Mouse (Mus musculus): Measurements from ENCODE around the gene Mphosph10.

GRCm38 (mm10) chr7:64326892-64327291, 65.2 kb downstream of the Mphosph10 start:
- TF ChIP-seq CTCF (IDR thresholded peaks at IDR 0.05; ENCODE audit: extremely low read depth, insufficient read depth, insufficient read length, insufficient replicate concordance), result peak; percentile 76; the same call in 1 of the 2 replicates
- no peak for TF ChIP-seq POLR2A (IDR thresholded peaks at IDR 0.05; ENCODE audit: low read depth, low read length)
